Mouse (Mus musculus): ENCODE data around the gene Faim2. TPM values are rescaled to one million over a fixed set of nuclear protein-coding genes. Genes with fewer than 3 reads are reported as not detected.

Faim2 gene
- polyA plus RNA-seq (2015; fragmentation: Nextera tagmentation; extraction: Ambion mirVana): 0.17 and 0.25 TPM in 2 replicates

DNA sequence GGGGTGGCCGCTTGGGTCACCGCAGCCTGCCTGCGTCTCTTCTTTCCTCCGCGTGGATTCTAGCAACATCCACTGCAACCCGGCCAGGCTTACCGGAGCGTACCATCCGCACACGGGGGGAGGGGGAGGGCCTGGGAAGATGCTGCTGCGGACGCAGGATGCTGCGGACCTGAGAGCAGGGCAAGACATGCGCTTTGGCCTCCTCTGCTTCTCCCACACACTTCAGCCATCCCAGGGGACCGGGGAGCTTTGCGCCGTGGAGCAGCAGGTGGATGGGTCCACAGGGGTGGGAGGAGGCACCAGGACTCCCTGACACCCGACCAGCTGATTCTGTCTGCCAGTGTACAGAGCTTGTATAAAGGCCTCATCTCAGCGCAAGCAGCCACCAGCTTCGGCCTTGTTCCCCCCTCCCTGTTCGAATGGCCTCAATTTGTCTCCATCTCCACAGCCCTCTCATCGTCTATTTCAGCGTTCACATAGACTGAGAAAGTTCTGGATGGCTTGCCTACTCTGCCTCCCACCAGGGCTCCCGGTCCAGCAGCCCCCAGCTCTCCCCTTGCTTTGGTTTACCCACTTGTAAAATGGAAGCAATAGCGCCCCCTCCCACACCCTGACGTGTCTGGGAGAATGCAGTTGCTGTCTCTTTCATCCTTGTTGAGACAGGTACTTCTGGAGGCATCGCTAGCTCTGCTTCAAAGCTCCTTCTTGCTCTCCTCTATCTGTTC lies at the start of gene Faim2:
Faim2 (minus strand) TSS at position 537 of the 725 bp plus-strand sequence.
- Histone ChIP-seq H3K27me3 (peaks cover 34% of the 10 kb centered on the region), H3K4me2 (no peak within 1 kb of the TSS), H3K9ac (no peak within 1 kb of the TSS), H3K4me3 (no peak within 1 kb of the TSS), H3K4me1 (peaks cover 22% of the 10 kb centered on the region), H3K9me3 (no peaks in the 10 kb centered on the region), H3K27ac (no peak within 1 kb of the TSS), H3K36me3 (no peaks in the 10 kb centered on the region)
- WGBS: 18% methylated on average over 27 of the region's 27 CpGs
- no peak for ATAC-seq (ENCODE audit: insufficient number of reproducible peaks, low FRiP score, low TSS enrichment, low read depth)

DNA sequence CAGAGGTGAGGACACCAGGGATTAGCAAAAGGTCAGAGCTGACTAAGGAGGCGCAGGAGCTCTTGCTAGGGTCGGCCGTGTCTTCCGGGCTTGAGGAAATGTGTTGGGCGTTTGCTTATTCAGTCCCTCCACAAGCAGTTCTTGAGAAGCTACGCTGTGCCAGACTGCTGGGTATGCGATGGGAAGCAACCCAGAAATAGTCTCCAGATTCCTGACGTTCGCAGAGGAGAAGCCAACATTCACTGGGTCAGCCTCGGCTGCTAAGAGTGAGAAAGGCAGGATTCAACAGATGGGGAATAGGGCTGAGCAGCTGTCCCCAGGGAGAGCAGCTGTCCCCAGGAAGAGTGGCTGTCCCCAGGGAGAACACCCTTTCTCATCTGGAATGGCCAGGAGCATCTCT lies 41.2 kb upstream of the Faim2 start:
- Histone ChIP-seq H3K9ac (no peak overlapping the region), H3K4me1 (no peaks in the 10 kb centered on the region), H3K4me3 (no peak overlapping the region), H3K9me3 (no peaks in the 10 kb centered on the region), H3K27ac (no peak overlapping the region), H3K27me3 (no peaks in the 10 kb centered on the region), H3K36me3 (no peaks in the 10 kb centered on the region), H3K4me2 (no peak overlapping the region)
- WGBS: 80% methylated on average over 10 of the region's 10 CpGs
- no peak for ATAC-seq (ENCODE audit: insufficient number of reproducible peaks, low FRiP score, low TSS enrichment, low read depth)

DNA sequence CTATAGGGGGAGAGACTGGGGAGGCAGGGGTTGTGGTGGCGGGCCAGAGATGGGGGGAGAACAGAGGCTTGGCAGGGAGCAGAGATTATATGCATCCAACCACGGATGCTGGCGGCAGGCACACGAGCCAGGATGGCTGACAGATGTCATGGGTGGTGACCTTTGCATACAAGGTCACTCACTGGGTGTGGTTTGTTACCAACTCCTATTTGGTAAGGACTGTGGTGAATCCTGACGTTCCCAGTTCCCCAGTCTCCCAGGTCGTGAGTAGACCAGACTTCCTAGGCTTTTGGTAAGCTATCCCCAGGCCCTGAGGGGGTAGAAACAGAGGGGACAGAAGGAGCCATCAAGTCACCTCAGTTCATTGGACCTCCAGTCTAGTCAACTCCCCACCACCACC lies 40.7 kb upstream of the Faim2 start:
- Histone ChIP-seq H3K9me3 (no peaks in the 10 kb centered on the region), H3K36me3 (no peaks in the 10 kb centered on the region), H3K4me3 (no peak overlapping the region), H3K9ac (no peak overlapping the region), H3K27ac (no peak overlapping the region), H3K4me2 (no peak overlapping the region), H3K4me1 (no peaks in the 10 kb centered on the region), H3K27me3 (no peaks in the 10 kb centered on the region)
- ATAC-seq (ENCODE audit: insufficient number of reproducible peaks, low FRiP score, low TSS enrichment, low read depth): no peak
- WGBS: 78% methylated on average over 6 of the region's 6 CpGs

DNA sequence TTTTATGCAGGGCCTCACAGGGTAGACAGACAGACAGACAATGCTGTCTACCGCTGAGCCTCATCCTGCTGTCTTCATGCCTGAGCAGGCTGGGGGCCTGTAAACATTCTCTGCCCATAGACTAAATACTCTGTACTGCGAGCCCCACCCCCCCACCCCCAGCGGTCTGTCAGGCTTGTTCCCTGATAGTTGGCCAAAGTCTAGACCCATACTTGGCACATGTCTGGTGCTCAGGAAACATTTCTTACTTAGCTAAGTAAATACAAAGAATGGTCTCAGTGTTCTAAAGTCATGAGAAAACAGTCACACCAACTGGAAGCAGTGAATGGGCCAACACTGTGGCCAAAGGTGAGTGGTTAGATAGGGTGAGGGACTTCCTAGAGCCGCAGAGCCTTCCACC lies 39.4 kb upstream of the Faim2 start:
- H3K4me3 ChIP-seq: no peak overlapping the region
- H3K9ac ChIP-seq: no peak overlapping the region
- no peaks in the 10 kb centered on the region for H3K9me3 ChIP-seq
- no peak overlapping the region for H3K27ac ChIP-seq
- no peak for ATAC-seq (ENCODE audit: insufficient number of reproducible peaks, low FRiP score, low TSS enrichment, low read depth)
- no peaks in the 10 kb centered on the region for H3K36me3 ChIP-seq
- whole genome bisulfite sequencing: 75% methylated on average over 4 of the region's 4 CpGs
- no peaks in the 10 kb centered on the region for H3K27me3 ChIP-seq
- no peaks in the 10 kb centered on the region for H3K4me1 ChIP-seq
- H3K4me2 ChIP-seq: no peak overlapping the region

DNA sequence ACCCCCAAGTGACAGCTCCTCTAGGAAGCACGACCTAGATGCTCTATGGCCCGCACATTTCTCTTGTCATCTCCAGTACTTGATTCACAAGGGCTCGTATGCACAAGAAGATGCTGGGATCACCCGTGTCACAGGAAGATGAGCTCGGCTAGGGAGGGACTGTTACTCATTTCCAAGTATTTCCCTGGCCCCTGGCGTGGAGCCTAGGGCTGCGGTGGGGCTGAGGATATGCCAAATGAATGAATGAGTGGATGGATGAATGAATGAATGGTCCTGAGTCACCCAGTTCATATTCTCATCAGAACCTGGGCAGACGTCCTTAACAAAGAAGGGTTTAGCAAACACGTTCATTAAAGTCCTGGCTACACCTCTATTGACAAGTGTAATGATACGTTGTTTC lies 32.3 kb upstream of the Faim2 start:
- no peaks in the 10 kb centered on the region for H3K27me3 ChIP-seq
- 74% methylated on average over 10 of the region's 10 CpGs for WGBS
- H3K9me3 ChIP-seq: no peaks in the 10 kb centered on the region
- no peak overlapping the region for H3K27ac ChIP-seq
- no peak overlapping the region for H3K9ac ChIP-seq
- ATAC-seq (ENCODE audit: insufficient number of reproducible peaks, low FRiP score, low TSS enrichment, low read depth): no peak
- peaks cover 4% of the 10 kb centered on the region; the same call in 1 of the 2 replicates for H3K4me1 ChIP-seq
- no peak overlapping the region for H3K4me3 ChIP-seq
- H3K4me2 ChIP-seq: no peak overlapping the region
- H3K36me3 ChIP-seq: no peaks in the 10 kb centered on the region

DNA sequence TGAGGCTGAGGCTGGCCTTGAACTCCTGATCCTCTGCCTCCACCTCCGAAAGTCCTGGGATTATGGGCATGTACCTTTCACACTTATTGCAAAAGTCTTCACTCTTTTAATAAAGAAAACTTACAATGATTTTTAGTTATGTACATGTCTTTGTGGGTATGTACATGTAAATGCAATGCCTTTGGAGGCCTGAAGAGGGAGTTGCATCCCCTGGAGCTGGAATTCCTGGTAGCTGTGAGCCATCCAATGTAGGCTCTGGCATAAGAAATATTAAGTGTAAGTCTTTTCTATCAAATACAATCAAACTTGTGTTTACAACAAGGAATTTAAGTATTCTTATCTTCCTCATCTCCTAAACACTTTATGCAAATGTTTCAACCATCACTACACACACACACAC lies 31.0 kb upstream of the Faim2 start:
- H3K27me3 ChIP-seq: no peaks in the 10 kb centered on the region
- no peaks in the 10 kb centered on the region for H3K9me3 ChIP-seq
- H3K4me2 ChIP-seq: no peak overlapping the region
- no peak for ATAC-seq (ENCODE audit: insufficient number of reproducible peaks, low FRiP score, low TSS enrichment, low read depth)
- no peaks in the 10 kb centered on the region for H3K36me3 ChIP-seq
- H3K27ac ChIP-seq: no peak overlapping the region
- no peak overlapping the region for H3K9ac ChIP-seq
- H3K4me3 ChIP-seq: no peak overlapping the region
- H3K4me1 ChIP-seq: peaks cover 10% of the 10 kb centered on the region
- 88% methylated on average over 1 of the region's 1 CpGs for WGBS

DNA sequence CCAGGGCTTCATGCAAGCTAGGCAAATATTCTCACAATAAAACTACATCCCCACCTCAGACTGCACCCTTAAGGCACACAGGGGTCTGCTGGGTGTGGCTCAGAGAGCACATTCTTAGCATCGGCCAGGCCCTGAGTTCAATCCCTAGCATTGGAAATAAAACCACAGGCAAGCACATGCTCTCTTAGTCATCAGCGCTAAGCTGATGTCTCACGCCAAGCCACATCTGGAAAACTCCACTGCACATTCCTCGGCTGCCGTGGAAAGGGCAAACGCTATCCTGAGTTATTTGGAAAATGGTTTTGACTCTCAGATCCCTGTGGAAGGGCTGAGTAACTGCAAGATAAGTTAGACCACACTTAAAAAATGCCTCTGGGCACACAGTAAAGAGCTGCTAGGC lies 25.8 kb upstream of the Faim2 start:
- no peak overlapping the region for H3K4me3 ChIP-seq
- WGBS: 13% methylated on average over 6 of the region's 6 CpGs

DNA sequence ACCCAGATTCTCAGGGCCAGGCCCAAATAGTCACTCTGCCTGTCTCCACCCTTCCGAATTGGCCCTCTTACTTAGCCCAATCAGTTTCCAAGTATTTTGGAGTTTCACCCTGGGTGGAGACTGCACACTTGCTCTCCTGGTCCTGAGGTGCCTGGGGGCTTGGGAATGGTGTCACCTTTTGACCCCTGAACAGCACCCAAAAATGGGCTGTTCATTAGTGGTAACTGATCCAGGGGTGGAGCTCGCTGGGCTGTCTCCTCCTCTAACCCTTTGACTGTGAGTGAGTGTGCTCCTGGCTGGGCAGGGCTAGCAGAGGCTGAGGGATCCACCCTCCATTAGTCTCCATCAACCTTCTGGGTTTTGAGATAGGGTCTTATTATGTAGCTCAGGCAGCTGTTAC lies 21.9 kb upstream of the Faim2 start:
- WGBS: 46% methylated on average over 2 of the region's 2 CpGs
- Histone ChIP-seq H3K36me3 (no peaks in the 10 kb centered on the region), H3K4me3 (no peak overlapping the region), H3K27ac (no peak overlapping the region), H3K4me1 (peaks cover 32% of the 10 kb centered on the region), H3K9ac (no peak overlapping the region), H3K9me3 (no peaks in the 10 kb centered on the region), H3K27me3 (no peaks in the 10 kb centered on the region; the same call in 1 of the 2 replicates), H3K4me2 (no peak overlapping the region)
- no peak for ATAC-seq (ENCODE audit: insufficient number of reproducible peaks, low FRiP score, low TSS enrichment, low read depth)

More for the DNA sequence above, 25.8 kb upstream of the Faim2 start:
- no peaks in the 10 kb centered on the region for H3K27me3 ChIP-seq
- H3K36me3 ChIP-seq: no peaks in the 10 kb centered on the region
- peak; percentile 74 for ATAC-seq (ENCODE audit: insufficient number of reproducible peaks, low FRiP score, low TSS enrichment, low read depth)
- H3K9me3 ChIP-seq: no peaks in the 10 kb centered on the region
- peak overlapping the region; percentile 71 for H3K27ac ChIP-seq
- no peak overlapping the region for H3K4me2 ChIP-seq
- no peak overlapping the region for H3K9ac ChIP-seq
- H3K4me1 ChIP-seq: peaks cover 15% of the 10 kb centered on the region

DNA sequence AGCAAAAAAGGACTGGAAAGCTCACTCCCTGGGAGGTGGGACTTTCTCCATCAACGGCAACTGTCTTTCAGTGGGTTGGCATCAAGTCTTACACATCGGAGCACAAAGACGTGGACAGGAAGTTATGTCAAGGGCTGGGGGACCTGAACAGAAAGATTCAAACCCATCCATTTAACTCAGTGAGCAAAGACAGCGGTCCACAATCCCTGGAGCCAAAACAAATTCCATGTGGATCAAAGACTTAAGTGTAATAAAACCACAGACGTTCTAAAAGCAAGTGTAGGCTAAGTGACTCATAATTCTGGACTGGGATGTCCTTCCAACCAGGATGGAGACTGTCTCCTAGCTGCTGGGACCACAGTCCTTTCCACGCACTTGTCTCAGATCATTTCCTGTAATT lies 19.8 kb upstream of the Faim2 start:
- Histone ChIP-seq H3K4me3 (no peak overlapping the region), H3K27ac (no peak overlapping the region), H3K4me2 (no peak overlapping the region), H3K27me3 (peaks cover 4% of the 10 kb centered on the region), H3K4me1 (peaks cover 20% of the 10 kb centered on the region), H3K9me3 (no peaks in the 10 kb centered on the region), H3K36me3 (no peaks in the 10 kb centered on the region), H3K9ac (no peak overlapping the region)
- 45% methylated on average over 6 of the region's 6 CpGs for WGBS
- no peak for ATAC-seq (ENCODE audit: insufficient number of reproducible peaks, low FRiP score, low TSS enrichment, low read depth)

DNA sequence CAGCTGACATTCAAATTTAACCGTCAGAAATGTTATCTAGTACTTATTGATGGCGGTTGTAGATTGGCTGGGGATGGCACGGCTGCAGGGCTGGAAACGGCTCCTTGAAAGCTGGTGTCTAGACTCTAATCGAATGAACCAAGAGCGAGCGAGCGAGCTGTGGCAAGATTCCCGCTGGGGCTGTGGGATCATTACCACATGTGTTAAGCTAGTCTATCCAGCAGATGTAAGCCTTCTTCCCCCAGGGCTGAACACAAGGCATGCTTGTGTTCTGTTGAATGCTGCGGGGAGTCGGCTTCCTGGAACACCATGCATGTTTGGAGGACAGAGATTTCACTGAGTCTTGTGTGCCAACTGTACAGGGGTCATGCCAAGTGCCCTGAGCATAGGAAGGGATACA lies 18.6 kb upstream of the Faim2 start:
- Histone ChIP-seq H3K9ac (no peak overlapping the region), H3K4me1 (peaks cover 20% of the 10 kb centered on the region), H3K27ac (peak overlapping the region; percentile 33; the same call in 1 of the 2 replicates), H3K36me3 (no peaks in the 10 kb centered on the region), H3K4me2 (no peak overlapping the region), H3K9me3 (no peaks in the 10 kb centered on the region), H3K27me3 (peaks cover 4% of the 10 kb centered on the region), H3K4me3 (no peak overlapping the region)
- WGBS: 20% methylated on average over 11 of the region's 11 CpGs
- 0 out of 2 replicates have a peak, but pooled peaks have one; percentile 57 for ATAC-seq (ENCODE audit: insufficient number of reproducible peaks, low FRiP score, low TSS enrichment, low read depth)

DNA sequence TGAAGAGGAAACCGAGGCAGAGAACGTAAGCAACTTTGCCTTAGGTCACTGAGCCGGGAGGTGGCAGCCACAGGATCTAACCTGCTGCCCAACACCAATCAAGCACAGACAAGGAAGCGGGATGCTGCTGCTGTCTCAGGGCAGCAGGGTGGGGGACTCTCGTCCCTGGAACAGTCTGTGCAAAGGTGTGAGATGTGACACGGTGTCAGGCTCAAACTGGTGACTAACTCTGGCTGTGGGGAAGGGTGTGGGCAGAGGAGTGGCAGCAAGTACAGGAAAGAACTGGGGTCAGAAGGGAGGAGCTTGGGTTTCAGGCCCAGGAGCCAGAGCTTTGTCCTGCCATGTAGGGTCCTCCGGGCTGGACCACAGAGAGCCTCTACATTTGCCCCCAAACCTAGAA lies 16.1 kb upstream of the Faim2 start:
- no peak for ATAC-seq (ENCODE audit: insufficient number of reproducible peaks, low FRiP score, low TSS enrichment, low read depth)
- Histone ChIP-seq H3K4me2 (no peak overlapping the region), H3K27ac (no peak overlapping the region), H3K9ac (no peak overlapping the region), H3K36me3 (no peaks in the 10 kb centered on the region), H3K4me3 (no peak overlapping the region), H3K27me3 (peaks cover 4% of the 10 kb centered on the region), H3K9me3 (no peaks in the 10 kb centered on the region), H3K4me1 (peaks cover 20% of the 10 kb centered on the region)
- 47% methylated on average over 7 of the region's 7 CpGs for WGBS

DNA sequence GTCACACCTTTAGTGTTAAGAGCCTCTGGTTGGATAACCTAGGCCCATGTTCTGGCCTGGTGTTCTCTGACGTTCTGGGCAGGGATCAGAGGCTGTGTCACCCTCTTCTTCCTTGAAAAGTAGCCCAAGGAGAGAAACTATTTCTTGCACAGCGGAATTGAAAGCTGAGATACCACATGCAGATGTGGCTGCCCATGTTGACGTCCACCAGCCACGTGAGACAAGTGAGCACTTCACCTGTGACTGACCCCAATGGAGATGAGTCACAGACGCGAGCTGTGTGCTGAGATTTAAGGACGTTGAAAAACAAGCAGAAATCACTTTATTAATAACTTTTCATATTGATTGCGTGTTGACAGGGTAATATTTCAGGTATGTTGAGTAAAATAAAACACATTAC lies 11.9 kb upstream of the Faim2 start:
- Histone ChIP-seq H3K27ac (no peak overlapping the region), H3K4me2 (no peak overlapping the region), H3K27me3 (peaks cover 9% of the 10 kb centered on the region), H3K4me1 (no peaks in the 10 kb centered on the region), H3K36me3 (no peaks in the 10 kb centered on the region), H3K9me3 (no peaks in the 10 kb centered on the region), H3K9ac (no peak overlapping the region), H3K4me3 (no peak overlapping the region)
- 64% methylated on average over 8 of the region's 8 CpGs for WGBS
- ATAC-seq (ENCODE audit: insufficient number of reproducible peaks, low FRiP score, low TSS enrichment, low read depth): no peak

Measured in limb, embryonic 15.5 days (tissue).